In the genomic region with DNA sequence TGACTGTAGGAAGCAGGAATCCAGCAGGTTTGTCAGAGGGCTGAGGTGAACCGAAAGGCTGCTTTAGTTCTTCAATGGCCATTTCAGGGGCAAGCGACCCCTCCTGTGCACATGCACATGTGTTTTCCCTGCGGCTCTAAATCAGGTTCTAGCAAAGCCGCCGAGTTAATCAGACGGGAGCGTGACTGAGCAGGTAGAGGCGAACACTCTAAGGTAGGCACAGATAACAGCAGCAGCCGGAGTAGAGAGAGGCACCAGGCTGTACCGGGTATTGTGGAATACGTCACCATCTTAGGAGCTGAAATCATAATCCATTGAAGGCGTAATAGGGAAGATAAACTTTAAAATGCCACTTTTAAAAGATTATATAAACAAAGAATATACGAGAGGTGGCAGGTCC, we compare ENCODE assay signal across 26 mouse cellular contexts. TPM values are rescaled to one million over a fixed set of nuclear protein-coding genes. Genes with fewer than 3 reads are reported as not detected.
DNase-seq lines count a peak whose midpoint lies in the region; ATAC-seq and TF ChIP-seq lines count a peak whose summit lies in the region.
"Had no signal": no experiment of that assay in that cellular context is flagged by ENCODE, and none has a peak within 500 bp of the region (broad histone marks: within the 10 kb centered on the region; RNA-seq: fewer than 3 reads in every experiment).

No protein-coding gene starts in this region.

- no peak overlapping the region for H3K4me2 ChIP-seq in embryonic facial prominence, embryonic 15.5 days (replicated peaks)
- no peak overlapping the region for H3K4me2 ChIP-seq in stomach, postnatal 0 days (replicated peaks; ENCODE audit: low read depth)
- H3K4me2 ChIP-seq: embryonic facial prominence, embryonic 12.5 days; forebrain, embryonic 13.5 days; heart, embryonic 11.5 days; hindbrain, embryonic 13.5 days had no signal

- H3K9ac ChIP-seq in embryonic facial prominence, embryonic 15.5 days, result no peak overlapping the region
- H3K9ac ChIP-seq in stomach, postnatal 0 days (ENCODE audit: low read length), result no peak overlapping the region
- H3K9ac ChIP-seq: embryonic facial prominence, embryonic 12.5 days; forebrain, embryonic 13.5 days; hindbrain, embryonic 13.5 days had no signal

- intact Hi-C loops in heart, postnatal 36 days (cut with DNase I), result no loop called here

- no peak overlapping the region for H3K4me3 ChIP-seq in embryonic facial prominence, embryonic 15.5 days (replicated peaks)
- H3K4me3 ChIP-seq in stomach, postnatal 0 days (ENCODE audit: low read depth, low read length), result no peak overlapping the region
- H3K4me3 ChIP-seq: embryonic facial prominence, embryonic 12.5 days; forebrain, embryonic 10.5 days; forebrain, embryonic 13.5 days; hindbrain, embryonic 10.5 days; hindbrain, embryonic 13.5 days had no signal

- TF ChIP-seq EP300 in stomach, postnatal 0 days (optimal IDR thresholded peaks at IDR 0.05), result no peak

- no peaks in the 10 kb centered on the region for H3K9me3 ChIP-seq in embryonic facial prominence, embryonic 15.5 days (replicated peaks)
- H3K9me3 ChIP-seq in stomach, postnatal 0 days (ENCODE audit: control insufficient read depth, low read length), result no peaks in the 10 kb centered on the region
- H3K9me3 ChIP-seq: forebrain, embryonic 13.5 days; hindbrain, embryonic 13.5 days had no signal

- WGBS in embryonic facial prominence, embryonic 15.5 days, result 51% methylated on average over 13 of the region's 13 CpGs
- 46% methylated on average over 13 of the region's 13 CpGs for WGBS in stomach, postnatal 0 days

- peak; percentile 89 for DNase-seq in heart, adult 11 months
- no peak for DNase-seq in heart, postnatal 36 days
- peak; percentile 22 for DNase-seq in ZHBTc4 (ENCODE audit: low read depth, low spot score)
- DNase-seq in stomach, postnatal 0 days (ENCODE audit: low spot score), result peak; percentile 42
- no peak for DNase-seq in kidney, postnatal 14 days
- DNase-seq in cerebellum, postnatal 25 days, result no peak
- DNase-seq: adrenal gland, postnatal 14 days; cerebellum, adult 11 months; cerebellum, adult 8-10 months; cerebellum, postnatal 10 days; gastrocnemius, postnatal 10 days; gastrocnemius, postnatal 36 days had no signal

- no peak for ATAC-seq in embryonic facial prominence, embryonic 15.5 days (ENCODE audit: insufficient number of reproducible peaks, low FRiP score, low TSS enrichment, low read depth)
- ATAC-seq in stomach, postnatal 0 days (ENCODE audit: low FRiP score, low TSS enrichment), result peak; percentile 50
- ATAC-seq: forebrain, embryonic 13.5 days; forebrain, embryonic 16.5 days; hindbrain, embryonic 16.5 days had no signal

- no peaks in the 10 kb centered on the region for H3K27me3 ChIP-seq in embryonic facial prominence, embryonic 15.5 days
- no peaks in the 10 kb centered on the region for H3K27me3 ChIP-seq in stomach, postnatal 0 days (ENCODE audit: control insufficient read depth, insufficient read depth, low read length)
- H3K27me3 ChIP-seq: embryonic facial prominence, embryonic 12.5 days; forebrain, embryonic 13.5 days; hindbrain, embryonic 13.5 days had no signal

- H3K36me3 ChIP-seq in embryonic facial prominence, embryonic 15.5 days, result no peaks in the 10 kb centered on the region
- H3K36me3 ChIP-seq in stomach, postnatal 0 days (ENCODE audit: control insufficient read depth, insufficient read depth, low read length), result no peaks in the 10 kb centered on the region
- H3K36me3 ChIP-seq: embryonic facial prominence, embryonic 12.5 days; forebrain, embryonic 10.5 days; hindbrain, embryonic 10.5 days; hindbrain, embryonic 13.5 days had no signal

- H3K4me1 ChIP-seq in embryonic facial prominence, embryonic 15.5 days, result peaks cover 13% of the 10 kb centered on the region
- no peaks in the 10 kb centered on the region for H3K4me1 ChIP-seq in stomach, postnatal 0 days (replicated peaks; ENCODE audit: control insufficient read depth, insufficient read depth)

- peak overlapping the region; percentile 56 for H3K27ac ChIP-seq in embryonic facial prominence, embryonic 15.5 days (replicated peaks)
- H3K27ac ChIP-seq in stomach, postnatal 0 days (replicated peaks), result peak overlapping the region; percentile 82
- H3K27ac ChIP-seq: embryonic facial prominence, embryonic 12.5 days; forebrain, embryonic 10.5 days; forebrain, embryonic 13.5 days; hindbrain, embryonic 13.5 days had no signal

- TF ChIP-seq CTCF in stomach, postnatal 0 days (IDR thresholded peaks at IDR 0.05; ENCODE audit: low read depth), result no peak

RNA-seq across cellular contexts. Expression of gene Chit1, which starts 3.7 kb away (rescaled TPM):
- total RNA-seq in heart, postnatal 36 days (2021), result not detected
- polyA plus RNA-seq in embryonic facial prominence, embryonic 15.5 days (2015; fragmentation: Nextera tagmentation; extraction: Ambion mirVana), result 0.61 and 0.67 TPM in 2 replicates
- 38.5 and 45.1 TPM in 2 replicates for polyA plus RNA-seq in stomach, postnatal 0 days (2015; fragmentation: Nextera tagmentation; extraction: Ambion mirVana)
- total RNA-seq: adrenal gland, adult 18-20 months; adrenal gland, postnatal 14 days; adrenal gland, postnatal 4 days; gastrocnemius, adult 18-20 months; gastrocnemius, postnatal 36 days; heart, adult 8-10 months; heart, postnatal 25 days had no signal
- polyA plus RNA-seq: embryonic facial prominence, embryonic 12.5 days; forebrain, embryonic 10.5 days; forebrain, embryonic 16.5 days; hindbrain, embryonic 10.5 days had no signal

RNA-seq across cellular contexts. Expression of gene Btg2, which starts 35.8 kb away (rescaled TPM):
- 10 to 100 TPM; 26.6 to 61.0 TPM for total RNA-seq in heart, postnatal 36 days (2021)
- 39.9 and 41.3 TPM in 2 replicates for polyA plus RNA-seq in embryonic facial prominence, embryonic 15.5 days (2015; fragmentation: Nextera tagmentation; extraction: Ambion mirVana)
- polyA plus RNA-seq in stomach, postnatal 0 days (2015; fragmentation: Nextera tagmentation; extraction: Ambion mirVana), result 85.9 and 96.8 TPM in 2 replicates

Comparison
In these comparisons a context has a peak if more than half of its experiments do, and no peak if none do; other contexts are left out.
1. DNase-seq: peak in heart, adult 11 months (single experiment), ZHBTc4 (single experiment) and stomach, postnatal 0 days (single experiment); none in heart, postnatal 36 days (0 of 2), kidney, postnatal 14 days (single experiment) and cerebellum, postnatal 25 days (0 of 2).
2. RNA of gene Chit1, which starts 3.7 kb away (polyA plus RNA-seq): 38.5 to 45.1 TPM in stomach, postnatal 0 days; 0.61 to 0.67 TPM in embryonic facial prominence, embryonic 15.5 days; every median in the first group is over 10 times any median in the second.